ENCODE assay signal across 8 mouse cellular contexts in the genomic region with DNA sequence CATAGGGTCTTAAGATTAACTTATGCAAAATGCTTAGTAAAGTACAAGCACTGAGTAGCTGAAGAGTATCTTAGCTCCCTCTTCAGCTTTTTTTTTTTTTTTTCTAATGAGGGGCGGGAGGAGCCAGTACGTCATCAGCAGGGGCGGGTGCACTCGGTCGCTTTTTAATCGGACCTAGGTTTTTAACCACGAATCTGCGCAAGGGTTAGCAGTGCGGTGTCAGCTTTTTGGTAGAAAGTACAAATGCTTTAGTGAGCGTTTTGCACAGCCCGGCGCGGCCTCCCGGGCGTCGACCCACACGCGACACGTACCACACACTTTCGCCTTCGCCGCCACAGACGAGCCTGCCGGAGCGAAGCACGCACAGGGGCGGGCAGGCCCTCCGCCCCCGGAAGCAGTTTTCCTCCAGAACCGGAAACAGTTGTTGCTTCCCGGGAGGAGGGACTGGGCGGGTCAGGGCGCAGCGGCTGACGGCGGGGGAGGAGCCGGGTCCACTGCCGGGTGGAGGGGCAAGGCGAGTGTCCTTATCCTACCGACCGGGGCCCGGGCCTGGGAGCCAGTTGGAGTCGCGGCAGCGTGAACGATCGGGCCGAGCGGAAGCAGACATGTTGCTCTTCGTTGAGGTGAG. TPM values are rescaled to one million over a fixed set of nuclear protein-coding genes. Genes with fewer than 3 reads are reported as not detected.
DNase-seq lines count a peak whose midpoint lies in the region; ATAC-seq and TF ChIP-seq lines count a peak whose summit lies in the region.

No protein-coding gene starts in this region.

- DNase-seq in A20 (ENCODE audit: low read depth, low spot score) = peak; percentile 99
- DNase-seq in liver, adult 2 months (ENCODE audit: extremely low read depth, low read depth, low spot score) = peak; percentile 84
- peak; percentile 94 for DNase-seq in splenic B cell, adult 2 months (ENCODE audit: low read depth, low spot score)

- peak overlapping the region; percentile 95 for H3K9ac ChIP-seq in heart, embryonic 11.5 days (ENCODE audit: low read depth, low read length)
- H3K9ac ChIP-seq in kidney, embryonic 16.5 days (replicated peaks; ENCODE audit: low read length) = peak overlapping the region; percentile 95
- H3K9ac ChIP-seq in liver, adult 2 months (ENCODE audit: low read depth, low read length) = peak overlapping the region; percentile 97

- no peaks in the 10 kb centered on the region for H3K9me3 ChIP-seq in heart, embryonic 11.5 days (replicated peaks; ENCODE audit: control insufficient read depth, low read length)
- no peaks in the 10 kb centered on the region for H3K9me3 ChIP-seq in kidney, embryonic 16.5 days (ENCODE audit: low read length)

- peaks cover 21% of the 10 kb centered on the region; the same call in 1 of the 2 replicates for H3K79me2 ChIP-seq in liver, adult 2 months (ENCODE audit: control insufficient read depth, insufficient read depth, low read length)
- H3K79me2 ChIP-seq in myocyte (ENCODE audit: control insufficient read depth, insufficient read depth) = peaks cover 43% of the 10 kb centered on the region

- WGBS in heart, embryonic 11.5 days (ENCODE audit: insufficient replicate concordance) = under 1% methylated on average over 50 of the region's 50 CpGs
- WGBS in kidney, embryonic 16.5 days = under 1% methylated on average over 50 of the region's 50 CpGs
- WGBS in liver, adult 2 months = under 1% methylated on average over 50 of the region's 50 CpGs

- no peak for TF ChIP-seq POLR2A in bone marrow macrophage, adult 2 months (IDR thresholded peaks at IDR 0.05; ENCODE audit: borderline replicate concordance, low read depth, low read length)
- peak; percentile 80 for TF ChIP-seq POLR2A in embryonic fibroblast, embryonic 13.5 days (IDR thresholded peaks at IDR 0.05; ENCODE audit: low read depth, low read length)
- no peak; the same call in none of the 2 replicates for TF ChIP-seq POLR2A in liver, adult 2 months (IDR thresholded peaks at IDR 0.05; ENCODE audit: extremely low read depth, insufficient read depth, low read length)
- peak; percentile 83 for TF ChIP-seq POLR2A in myocyte (IDR thresholded peaks at IDR 0.05; ENCODE audit: insufficient read length, low read depth)

- H3ac ChIP-seq in myocyte (ENCODE audit: control insufficient read depth, insufficient read length) = peak overlapping the region; percentile 89

- H3K27ac ChIP-seq in bone marrow macrophage, adult 2 months (ENCODE audit: insufficient read depth, low read depth, low read length) = peak overlapping the region; percentile 98
- peak overlapping the region; percentile 89 for H3K27ac ChIP-seq in embryonic fibroblast, embryonic 13.5 days (ENCODE audit: insufficient read depth, low read length)
- H3K27ac ChIP-seq in heart, embryonic 11.5 days (ENCODE audit: low read depth, low read length) = peak overlapping the region; percentile 99
- H3K27ac ChIP-seq in kidney, embryonic 16.5 days (ENCODE audit: low read length) = peak overlapping the region; percentile 99
- peak overlapping the region; percentile 91 for H3K27ac ChIP-seq in liver, adult 2 months (replicated peaks; ENCODE audit: insufficient read depth, low read depth, low read length)

- H3K4me2 ChIP-seq in heart, embryonic 11.5 days = peak overlapping the region; percentile 83
- peak overlapping the region; percentile 70 for H3K4me2 ChIP-seq in kidney, embryonic 16.5 days (replicated peaks; ENCODE audit: low read depth, low read length)
- peak overlapping the region; percentile 72 for H3K4me2 ChIP-seq in myocyte (ENCODE audit: low read depth)

- H3K4me1 ChIP-seq in bone marrow macrophage, adult 2 months (ENCODE audit: control insufficient read depth, insufficient read depth, low read length) = peaks cover 30% of the 10 kb centered on the region
- no peaks in the 10 kb centered on the region; the same call in 1 of the 2 replicates for H3K4me1 ChIP-seq in embryonic fibroblast, embryonic 13.5 days (ENCODE audit: control insufficient read depth, insufficient read depth, low read length)
- peaks cover 3% of the 10 kb centered on the region; the same call in 1 of the 2 replicates for H3K4me1 ChIP-seq in heart, embryonic 11.5 days (ENCODE audit: control insufficient read depth, insufficient read depth, low read length)
- H3K4me1 ChIP-seq in kidney, embryonic 16.5 days (ENCODE audit: insufficient read depth, low read length) = peaks cover 10% of the 10 kb centered on the region; the same call in 1 of the 2 replicates
- peaks cover 8% of the 10 kb centered on the region; the same call in 1 of the 2 replicates for H3K4me1 ChIP-seq in liver, adult 2 months (ENCODE audit: control insufficient read depth, insufficient read depth, low read length)

- H3K36me3 ChIP-seq in heart, embryonic 11.5 days (ENCODE audit: control insufficient read depth, insufficient read depth, low read length) = no peaks in the 10 kb centered on the region
- H3K36me3 ChIP-seq in kidney, embryonic 16.5 days (ENCODE audit: insufficient read depth, low read length) = no peaks in the 10 kb centered on the region
- H3K36me3 ChIP-seq in liver, adult 2 months (ENCODE audit: control insufficient read depth, insufficient read depth, low read length) = no peaks in the 10 kb centered on the region
- H3K36me3 ChIP-seq in myocyte (ENCODE audit: control insufficient read depth, insufficient read depth) = no peaks in the 10 kb centered on the region
- H3K36me3 ChIP-seq in splenic B cell, adult 2 months (ENCODE audit: control insufficient read depth, insufficient read depth, low read length, poor library complexity, severe bottlenecking) = no peaks in the 10 kb centered on the region

- peak; percentile 97 for ATAC-seq in heart, embryonic 11.5 days (replicated peaks; ENCODE audit: insufficient number of reproducible peaks, low FRiP score, low TSS enrichment)
- ATAC-seq in kidney, embryonic 16.5 days (ENCODE audit: low FRiP score, low TSS enrichment) = peak; percentile 98

- peak overlapping the region; percentile 93 for H3K4me3 ChIP-seq in bone marrow macrophage, adult 2 months (ENCODE audit: insufficient read depth, low read length)
- H3K4me3 ChIP-seq in embryonic fibroblast, embryonic 13.5 days (ENCODE audit: insufficient read depth, low read length) = peak overlapping the region; percentile 77
- H3K4me3 ChIP-seq in heart, embryonic 11.5 days (ENCODE audit: low read depth, low read length) = peak overlapping the region; percentile 95
- H3K4me3 ChIP-seq in kidney, embryonic 16.5 days (ENCODE audit: low read length) = peak overlapping the region; percentile 98
- peak overlapping the region; percentile 92 for H3K4me3 ChIP-seq in liver, adult 2 months (ENCODE audit: insufficient read depth, low read depth, low read length)
- H3K4me3 ChIP-seq in myocyte = peak overlapping the region; percentile 88

- TF ChIP-seq CTCF in bone marrow macrophage, adult 2 months (IDR thresholded peaks at IDR 0.05; ENCODE audit: low read depth, low read length) = no peak
- no peak for TF ChIP-seq CTCF in embryonic fibroblast, embryonic 13.5 days (IDR thresholded peaks at IDR 0.05; ENCODE audit: borderline replicate concordance, insufficient read depth, low read length)
- TF ChIP-seq CTCF in liver, adult 2 months (IDR thresholded peaks at IDR 0.05; ENCODE audit: low read depth, low read length) = no peak

- no peaks in the 10 kb centered on the region for H3K27me3 ChIP-seq in heart, embryonic 11.5 days (ENCODE audit: control insufficient read depth, insufficient read depth, low read length)
- no peaks in the 10 kb centered on the region for H3K27me3 ChIP-seq in kidney, embryonic 16.5 days (ENCODE audit: insufficient read depth, low read length)
- H3K27me3 ChIP-seq in liver, adult 2 months (ENCODE audit: control insufficient read depth, insufficient read depth, low read length) = no peaks in the 10 kb centered on the region
- peaks cover under 1% of the 10 kb centered on the region for H3K27me3 ChIP-seq in myocyte (ENCODE audit: control insufficient read depth, insufficient read depth, insufficient read length)
- no peaks in the 10 kb centered on the region for H3K27me3 ChIP-seq in splenic B cell, adult 2 months (ENCODE audit: control insufficient read depth, insufficient read depth, low read length, poor library complexity, severe bottlenecking)

TF ChIP-seq in myocyte, 11 proteins besides CTCF, POLR2A, EP300 and RAD21 (continues in another document):
- TF ChIP-seq POLR2AphosphoS2 (IDR thresholded peaks at IDR 0.05; ENCODE audit: insufficient read length, low read depth) (peak; percentile 88), MAX (IDR thresholded peaks at IDR 0.05; ENCODE audit: low read depth) (peak; percentile 28), SRF (IDR thresholded peaks at IDR 0.05; ENCODE audit: control insufficient read depth, insufficient read length, low read depth) (no peak), TCF12 (IDR thresholded peaks at IDR 0.05; ENCODE audit: insufficient read depth, poor library complexity, severe bottlenecking) (no peak), MYOG (IDR thresholded peaks at IDR 0.05; ENCODE audit: control insufficient read depth in 1 of 3, insufficient read depth in 1 of 3, insufficient read length in 2 of 3, low read depth in 2 of 3) (peak in 2 of 3 experiments; percentile 76 to 83), REST (IDR thresholded peaks at IDR 0.05; ENCODE audit: insufficient read depth, insufficient read length) (no peak), CEBPB (IDR thresholded peaks at IDR 0.05; ENCODE audit: insufficient read depth, poor library complexity, severe bottlenecking) (no peak), USF1 (IDR thresholded peaks at IDR 0.05; ENCODE audit: low read depth) (no peak), TCF3 (IDR thresholded peaks at IDR 0.05; ENCODE audit: insufficient read length, low read depth) (no peak)

RNA-seq across cellular contexts. Expression of a gene that starts 2.6 kb away (rescaled TPM):
- 26.4 and 27.0 TPM in 2 replicates for polyA plus RNA-seq in bone marrow macrophage, adult 2 months (2012; ENCODE audit: insufficient read depth, insufficient read length, missing spikeins)
- polyA plus RNA-seq in embryonic fibroblast, embryonic 13.5 days (2011; ENCODE audit: insufficient read length, low read depth, missing spikeins) = 50.3 and 61.0 TPM in 2 replicates
- 35.8 TPM in 2 replicates for polyA plus RNA-seq in heart, embryonic 11.5 days (2014; fragmentation: Nextera tagmentation; extraction: Ambion mirVana)
- polyA plus RNA-seq in kidney, embryonic 16.5 days (2015; fragmentation: Nextera tagmentation; extraction: Ambion mirVana) = 33.7 and 39.6 TPM in 2 replicates
- 40.5 and 48.3 TPM in 2 replicates for total RNA-seq in liver, adult 2 months (2014; rRNA removed)
- 26.5 and 32.7 TPM in 2 replicates for polyA plus RNA-seq in liver, adult 2 months (2012; rRNA removed)
- polyA plus RNA-seq in myocyte (2012; fragmentation: generic; extraction: Trizol) = 15.9 TPM

RNA-seq across cellular contexts. Expression of a gene that starts 5.6 kb away (rescaled TPM):
- polyA plus RNA-seq in bone marrow macrophage, adult 2 months (2012; ENCODE audit: insufficient read depth, insufficient read length, missing spikeins) = not detected in 2 replicates
- not detected in 2 replicates for polyA plus RNA-seq in embryonic fibroblast, embryonic 13.5 days (2011; ENCODE audit: insufficient read length, low read depth, missing spikeins)
- 0.01 and 0.04 TPM in 2 replicates for polyA plus RNA-seq in heart, embryonic 11.5 days (2014; fragmentation: Nextera tagmentation; extraction: Ambion mirVana)
- polyA plus RNA-seq in kidney, embryonic 16.5 days (2015; fragmentation: Nextera tagmentation; extraction: Ambion mirVana) = 0.02 TPM in 1 of 2 replicates, not detected in the other
- not detected in 2 replicates for total RNA-seq in liver, adult 2 months (2014; rRNA removed)
- not detected in 2 replicates for polyA plus RNA-seq in liver, adult 2 months (2012; rRNA removed)
- 0.22 TPM for polyA plus RNA-seq in myocyte (2012; fragmentation: generic; extraction: Trizol)

Comparison
In these comparisons a context has a peak if more than half of its experiments do, and no peak if none do; other contexts are left out.
1. Peak in every context shown above with its lines: DNase-seq, ATAC-seq, H3K4me3 ChIP-seq and H3K27ac ChIP-seq.
2. POLR2A ChIP-seq: peak in embryonic fibroblast, embryonic 13.5 days (single experiment) and myocyte (single experiment); none in bone marrow macrophage, adult 2 months (single experiment) and liver, adult 2 months (single experiment).